Mouse (Mus musculus): ENCODE results near the gene Arl5c. TPM values are rescaled to one million over a fixed set of nuclear protein-coding genes. Genes with fewer than 3 reads are reported as not detected.
"Not testable (repeated sequence)": the region's sequence is repeated elsewhere in the genome, so short reads cannot be mapped to it uniquely, and the experiment has no call there.

Gene Arl5c
- polyA plus RNA-seq, 1 experiment from 2014 or later: 7.1 TPM

DNA sequence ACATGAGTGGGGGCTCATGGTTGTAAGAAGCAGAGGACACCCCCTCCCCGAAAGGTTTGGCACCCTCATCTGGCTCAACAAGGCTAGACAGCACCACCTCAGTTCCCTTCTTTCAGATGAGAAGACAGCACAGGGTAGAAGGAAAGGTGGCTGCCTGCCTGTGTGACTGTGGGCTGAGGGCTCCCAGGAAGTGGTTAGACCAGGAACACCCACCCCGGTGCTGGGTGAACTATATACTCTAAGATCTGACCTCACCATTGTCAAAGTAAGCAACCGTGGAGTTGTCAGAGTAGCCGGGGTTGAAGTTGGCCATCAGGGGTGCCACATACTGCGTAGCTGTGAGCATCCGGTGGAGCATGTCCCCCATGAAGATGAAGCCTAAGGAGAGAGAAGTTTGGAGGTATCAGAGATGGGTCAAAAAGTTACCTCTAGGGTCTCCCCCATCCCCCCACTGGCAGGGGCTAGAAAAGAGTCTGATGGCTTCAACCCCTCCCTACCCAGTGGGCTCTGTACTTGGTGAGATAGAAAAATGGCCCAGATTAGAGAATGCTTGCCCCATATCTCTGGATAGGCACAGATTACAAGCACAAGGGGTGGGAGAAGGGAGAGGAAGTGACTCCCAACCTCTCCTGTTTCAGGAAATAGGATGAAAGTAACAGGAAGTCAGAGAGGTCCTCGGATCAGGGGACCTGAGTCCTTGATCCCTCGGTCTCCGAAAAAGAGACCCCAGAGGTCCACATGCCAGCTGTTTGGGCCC is 40.7 kb downstream of the Arl5c start:
- H3K4me3 ChIP-seq (replicated peaks; ENCODE audit: low read depth, low read length): no peak overlapping the region
- ATAC-seq (ENCODE audit: low FRiP score, low TSS enrichment): no peak
- H3K36me3 ChIP-seq (ENCODE audit: control insufficient read depth, insufficient read depth, low read length): no peaks in the 10 kb centered on the region
- 88% methylated on average over 9 of the region's 9 CpGs for WGBS
- H3K27me3 ChIP-seq (ENCODE audit: control insufficient read depth, insufficient read depth, low read length): no peaks in the 10 kb centered on the region
- H3K4me1 ChIP-seq (ENCODE audit: control insufficient read depth, insufficient read depth, low read length): peaks cover 22% of the 10 kb centered on the region
- no peak overlapping the region for H3K4me2 ChIP-seq (ENCODE audit: low read length)
- DNase-seq: no peak
- no peaks in the 10 kb centered on the region for H3K9me3 ChIP-seq (ENCODE audit: control insufficient read depth, low read length)
- no peak overlapping the region for H3K27ac ChIP-seq (replicated peaks; ENCODE audit: low read depth, low read length)
- no peak overlapping the region for H3K9ac ChIP-seq (replicated peaks; ENCODE audit: low read length)

DNA sequence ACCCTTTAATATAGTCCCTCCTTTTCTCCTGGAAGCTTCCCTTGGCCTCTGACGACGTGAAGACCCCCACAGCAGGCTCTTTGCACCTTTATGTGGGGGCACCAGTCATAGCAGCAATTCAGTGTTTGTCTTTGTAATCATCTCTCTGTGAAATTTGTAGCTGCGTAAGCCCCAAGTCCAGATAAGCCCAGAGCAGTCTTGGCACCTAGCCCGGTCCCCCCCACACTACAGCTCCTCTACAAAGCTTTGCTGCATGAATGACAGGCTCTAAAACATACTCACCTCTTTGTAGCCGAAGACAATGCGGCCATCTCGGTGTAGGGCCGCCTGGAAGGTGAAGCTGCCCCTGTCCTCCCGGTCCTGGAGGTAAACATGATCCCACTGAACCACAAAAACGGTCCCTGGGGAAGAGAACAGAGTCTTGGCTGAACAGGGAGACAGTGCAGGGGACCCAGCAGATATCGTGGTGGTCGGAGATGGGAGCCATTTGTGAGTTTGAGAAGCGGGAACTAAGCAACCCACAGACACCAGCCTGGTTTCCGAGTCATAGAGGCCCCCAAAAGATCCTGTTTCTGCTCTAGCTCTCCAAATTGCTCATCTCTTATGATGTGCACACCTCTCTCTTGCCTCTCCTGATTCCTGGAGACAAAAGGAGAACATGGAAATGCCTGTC is 41.4 kb downstream of the Arl5c start:
- Histone ChIP-seq H3K4me3 (replicated peaks; ENCODE audit: low read depth, low read length) (no peak overlapping the region), H3K36me3 (ENCODE audit: control insufficient read depth, insufficient read depth, low read length) (no peaks in the 10 kb centered on the region), H3K9me3 (ENCODE audit: control insufficient read depth, low read length) (no peaks in the 10 kb centered on the region), H3K9ac (replicated peaks; ENCODE audit: low read length) (no peak overlapping the region), H3K4me2 (ENCODE audit: low read length) (no peak overlapping the region), H3K27me3 (ENCODE audit: control insufficient read depth, insufficient read depth, low read length) (no peaks in the 10 kb centered on the region), H3K4me1 (ENCODE audit: control insufficient read depth, insufficient read depth, low read length) (peaks cover 28% of the 10 kb centered on the region), H3K27ac (replicated peaks; ENCODE audit: low read depth, low read length) (no peak overlapping the region)
- no peak for ATAC-seq (ENCODE audit: low FRiP score, low TSS enrichment)
- WGBS: 72% methylated on average over 14 of the region's 14 CpGs
- peak; percentile 31 for DNase-seq

DNA sequence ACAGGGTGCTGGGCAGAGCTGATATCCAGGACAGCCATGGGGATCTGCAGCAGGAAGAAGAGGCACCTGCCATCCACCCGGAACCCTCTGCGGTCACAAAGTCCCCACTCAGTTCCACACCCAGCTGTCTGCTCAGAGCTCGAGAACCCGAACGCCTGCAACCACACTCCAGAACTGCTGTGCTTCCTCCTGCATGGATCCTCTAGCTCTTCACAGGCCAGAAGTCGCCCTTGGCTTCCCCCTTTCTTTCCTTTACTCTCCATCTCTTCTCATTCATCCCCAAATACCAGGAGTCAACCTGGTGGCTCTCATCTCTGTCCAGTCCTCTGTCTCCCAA is 42.1 kb downstream of the Arl5c start:
- no peaks in the 10 kb centered on the region for H3K27me3 ChIP-seq (ENCODE audit: control insufficient read depth, insufficient read depth, low read length)
- no peak overlapping the region for H3K27ac ChIP-seq (replicated peaks; ENCODE audit: low read depth, low read length)
- peaks cover 23% of the 10 kb centered on the region for H3K4me1 ChIP-seq (ENCODE audit: control insufficient read depth, insufficient read depth, low read length)
- no peak for ATAC-seq (ENCODE audit: low FRiP score, low TSS enrichment)
- no peak overlapping the region for H3K9ac ChIP-seq (replicated peaks; ENCODE audit: low read length)
- H3K4me2 ChIP-seq (ENCODE audit: low read length): no peak overlapping the region
- no peak overlapping the region for H3K4me3 ChIP-seq (replicated peaks; ENCODE audit: low read depth, low read length)
- no peaks in the 10 kb centered on the region for H3K9me3 ChIP-seq (ENCODE audit: control insufficient read depth, low read length)
- no peak for DNase-seq
- H3K36me3 ChIP-seq (ENCODE audit: control insufficient read depth, insufficient read depth, low read length): no peaks in the 10 kb centered on the region
- 95% methylated on average over 6 of the region's 6 CpGs for WGBS

- Histone ChIP-seq H3K4me2 (ENCODE audit: low read length) (no peak overlapping the region), H3K27ac (replicated peaks; ENCODE audit: low read depth, low read length) (no peak overlapping the region), H3K9me3 (ENCODE audit: control insufficient read depth, low read length) (no peaks in the 10 kb centered on the region), H3K36me3 (ENCODE audit: control insufficient read depth, insufficient read depth, low read length) (no peaks in the 10 kb centered on the region), H3K9ac (replicated peaks; ENCODE audit: low read length) (no peak overlapping the region), H3K27me3 (ENCODE audit: control insufficient read depth, insufficient read depth, low read length) (no peaks in the 10 kb centered on the region), H3K4me1 (ENCODE audit: control insufficient read depth, insufficient read depth, low read length) (peaks cover 22% of the 10 kb centered on the region), H3K4me3 (replicated peaks; ENCODE audit: low read depth, low read length) (no peak overlapping the region)
- 72% methylated on average over 16 of the region's 16 CpGs for WGBS
- ATAC-seq (ENCODE audit: low FRiP score, low TSS enrichment) (no peak), DNase-seq (no peak)
Measured at GRCm38 (mm10) chr11:97953179-97953938, 42.6 kb downstream of the Arl5c start.

DNA sequence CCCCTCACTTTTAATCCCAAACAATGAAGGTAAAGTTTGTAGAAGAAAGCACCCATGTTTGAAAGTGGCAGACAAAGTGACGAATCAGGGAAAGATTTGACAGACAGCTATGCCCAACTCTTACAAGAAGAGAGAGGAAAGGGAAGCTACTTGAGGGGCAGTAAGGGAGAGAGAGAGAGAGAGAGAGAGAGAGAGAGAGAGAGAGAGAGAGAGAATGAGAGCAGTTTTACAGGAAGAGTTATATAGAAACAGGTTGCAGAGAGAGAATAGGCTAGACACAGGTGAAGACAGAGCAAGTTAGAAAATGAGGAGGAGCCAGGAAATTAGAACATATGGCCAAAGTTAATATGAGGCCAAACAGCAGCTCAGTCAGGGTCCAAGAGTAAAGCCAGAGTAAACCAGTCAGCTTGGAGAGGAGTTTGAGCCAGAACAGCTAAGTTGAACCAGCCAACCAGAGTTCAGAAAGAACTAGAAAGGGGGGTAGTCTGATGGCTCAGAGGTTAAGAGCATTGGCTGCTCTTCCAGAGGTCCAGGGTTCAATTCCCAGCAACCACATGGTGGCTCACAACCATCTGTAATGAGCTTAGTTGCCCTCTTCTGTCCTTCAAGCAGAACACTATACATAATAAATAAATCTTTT is 43.5 kb downstream of the Arl5c start:
- DNase-seq (no peak), ATAC-seq (ENCODE audit: low FRiP score, low TSS enrichment) (no peak)
- Histone ChIP-seq H3K4me3 (replicated peaks; ENCODE audit: low read depth, low read length) (no peak overlapping the region), H3K9me3 (ENCODE audit: control insufficient read depth, low read length) (no peaks in the 10 kb centered on the region), H3K4me1 (ENCODE audit: control insufficient read depth, insufficient read depth, low read length) (peaks cover 22% of the 10 kb centered on the region), H3K36me3 (ENCODE audit: control insufficient read depth, insufficient read depth, low read length) (no peaks in the 10 kb centered on the region), H3K9ac (replicated peaks; ENCODE audit: low read length) (no peak overlapping the region), H3K4me2 (ENCODE audit: low read length) (no peak overlapping the region), H3K27me3 (ENCODE audit: control insufficient read depth, insufficient read depth, low read length) (no peaks in the 10 kb centered on the region), H3K27ac (replicated peaks; ENCODE audit: low read depth, low read length) (no peak overlapping the region)
- WGBS: 90% methylated on average over 1 of the region's 1 CpGs

DNA sequence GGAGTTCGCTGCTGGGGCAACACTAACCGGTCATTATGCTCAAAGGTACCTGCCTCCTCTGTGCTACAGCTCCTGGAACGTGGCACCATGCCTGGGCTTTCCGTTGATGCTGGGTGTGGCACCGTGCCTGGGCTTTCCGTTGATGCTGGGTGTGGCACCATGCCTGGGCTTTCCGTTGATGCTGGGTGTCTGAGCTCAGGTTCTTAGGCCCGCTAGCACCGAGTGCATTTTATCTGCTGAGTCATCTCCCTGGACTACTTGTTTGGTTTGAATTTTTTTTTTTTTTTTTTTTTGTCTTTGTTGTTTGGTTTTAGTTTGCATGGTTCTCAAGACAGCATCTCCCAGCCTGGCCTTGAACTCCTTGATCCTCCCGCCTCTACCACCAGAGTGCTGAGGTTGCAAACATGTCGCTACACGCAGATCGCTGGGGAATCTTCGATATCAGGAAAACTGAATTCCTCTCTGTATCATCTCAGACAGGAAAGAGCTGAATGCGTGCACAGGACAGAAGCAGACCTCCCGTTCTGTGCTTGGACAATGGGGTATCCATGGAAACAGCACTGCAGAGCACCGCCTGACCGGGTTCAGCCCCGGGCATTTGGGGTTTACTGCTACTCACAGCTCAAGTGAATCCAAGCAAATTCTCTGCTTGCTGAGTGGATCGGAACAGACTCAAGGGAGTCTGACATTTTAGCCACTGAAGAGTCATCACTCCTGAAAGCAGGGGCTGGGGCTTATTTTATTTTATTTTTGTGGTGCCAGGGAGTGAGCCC is 46.1 kb downstream of the Arl5c start:
- no peak for ATAC-seq (ENCODE audit: low FRiP score, low TSS enrichment)
- peak; percentile 80 for DNase-seq
- H3K4me3 ChIP-seq (replicated peaks; ENCODE audit: low read depth, low read length): no peak overlapping the region
- no peak overlapping the region for H3K9ac ChIP-seq (replicated peaks; ENCODE audit: low read length)
- H3K27ac ChIP-seq (replicated peaks; ENCODE audit: low read depth, low read length): peak overlapping the region; percentile 78
- no peaks in the 10 kb centered on the region for H3K36me3 ChIP-seq (ENCODE audit: control insufficient read depth, insufficient read depth, low read length)
- 28% methylated on average over 20 of the region's 20 CpGs for WGBS
- no peaks in the 10 kb centered on the region for H3K27me3 ChIP-seq (ENCODE audit: control insufficient read depth, insufficient read depth, low read length)
- no peaks in the 10 kb centered on the region for H3K9me3 ChIP-seq (ENCODE audit: control insufficient read depth, low read length)
- no peak overlapping the region for H3K4me2 ChIP-seq (ENCODE audit: low read length)
- H3K4me1 ChIP-seq (ENCODE audit: control insufficient read depth, insufficient read depth, low read length): peaks cover 12% of the 10 kb centered on the region

- no peaks in the 10 kb centered on the region for H3K27me3 ChIP-seq (ENCODE audit: control insufficient read depth, insufficient read depth, low read length)
- DNase-seq: peak; percentile 79
- H3K36me3 ChIP-seq (ENCODE audit: control insufficient read depth, insufficient read depth, low read length): no peaks in the 10 kb centered on the region
Measured at GRCm38 (mm10) chr11:97947426-97947825, 48.6 kb downstream of the Arl5c start.

GRCm38 (mm10) chr11:97945738-97946289 is 50.2 kb downstream of the Arl5c start:
- H3K4me3 ChIP-seq (replicated peaks; ENCODE audit: low read depth, low read length); H3K9me3 ChIP-seq (ENCODE audit: control insufficient read depth, low read length); ATAC-seq (ENCODE audit: low FRiP score, low TSS enrichment); H3K4me2 ChIP-seq (ENCODE audit: low read length); H3K36me3 ChIP-seq (ENCODE audit: control insufficient read depth, insufficient read depth, low read length); H3K4me1 ChIP-seq (ENCODE audit: control insufficient read depth, insufficient read depth, low read length); H3K9ac ChIP-seq (replicated peaks; ENCODE audit: low read length); DNase-seq; H3K27ac ChIP-seq (replicated peaks; ENCODE audit: low read depth, low read length); H3K27me3 ChIP-seq (ENCODE audit: control insufficient read depth, insufficient read depth, low read length): not testable (repeated sequence)
- 91% methylated on average over 7 of the region's 7 CpGs for WGBS

More at GRCm38 (mm10) chr11:97947426-97947825, 48.6 kb downstream of the Arl5c start:
- 15% methylated on average over 7 of the region's 7 CpGs for WGBS
- H3K9ac ChIP-seq (replicated peaks; ENCODE audit: low read length): no peak overlapping the region
- H3K27ac ChIP-seq (replicated peaks; ENCODE audit: low read depth, low read length): no peak overlapping the region
- H3K4me2 ChIP-seq (ENCODE audit: low read length): no peak overlapping the region
- no peak for ATAC-seq (ENCODE audit: low FRiP score, low TSS enrichment)
- H3K4me3 ChIP-seq (replicated peaks; ENCODE audit: low read depth, low read length): no peak overlapping the region
- H3K9me3 ChIP-seq (ENCODE audit: control insufficient read depth, low read length): no peaks in the 10 kb centered on the region
- H3K4me1 ChIP-seq (ENCODE audit: control insufficient read depth, insufficient read depth, low read length): peaks cover 6% of the 10 kb centered on the region
